Mouse (Mus musculus): Measurements from ENCODE around the gene Zfp992.
"Not testable (repeated sequence)": the region's sequence is repeated elsewhere in the genome, so short reads cannot be mapped to it uniquely, and the experiment has no call there.

Gene Zfp992

GRCm38 (mm10) chr4:146448950-146449349 lies at the start of gene Zfp992:
TSS of gene Zfp992 (plus strand) at chr4:146449023.
- DNase-seq = not testable (repeated sequence)

DNA sequence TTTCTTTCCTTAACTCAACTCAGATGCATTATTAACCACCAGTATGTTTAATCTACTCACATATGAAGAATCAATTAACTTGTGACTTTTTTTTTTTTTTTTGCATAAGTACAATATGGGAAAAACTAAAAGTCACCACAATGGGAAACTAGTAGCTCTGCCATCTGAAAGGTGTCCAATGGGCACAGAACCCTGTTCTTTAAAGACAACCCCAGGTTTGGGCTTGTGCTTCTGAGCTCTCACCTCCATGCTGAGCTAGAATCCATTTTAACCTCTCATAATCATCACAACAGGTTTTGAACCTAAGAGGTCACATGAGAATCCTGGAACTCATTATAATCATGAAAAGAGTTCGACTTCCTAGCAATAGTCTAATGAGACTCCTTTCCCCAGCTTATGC lies 19.4 kb upstream of the Zfp992 start:
- DNase-seq = not testable (repeated sequence)

GRCm38 (mm10) chr4:146430876-146431275 lies 17.9 kb upstream of the Zfp992 start:
- DNase-seq = not testable (repeated sequence)

DNA sequence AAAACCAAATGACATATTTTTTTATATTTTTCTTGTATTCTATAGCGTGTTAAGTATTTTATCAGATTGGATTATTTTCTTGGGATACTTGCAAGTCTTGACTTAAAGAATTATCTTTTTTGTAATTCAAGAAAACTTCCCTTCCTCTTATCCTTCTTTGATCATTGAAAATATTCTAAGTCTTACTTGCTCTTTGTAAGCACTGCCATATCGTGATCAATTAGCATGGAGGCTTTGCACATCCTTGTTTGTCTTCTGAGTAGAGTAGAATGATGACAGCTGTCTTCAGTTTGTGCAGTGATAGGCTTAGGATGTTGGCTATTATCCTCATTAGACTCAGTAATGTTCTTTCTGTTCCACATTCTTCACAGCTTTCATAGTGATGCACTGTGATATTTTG lies 13.3 kb upstream of the Zfp992 start:
- DNase-seq = not testable (repeated sequence)

DNA sequence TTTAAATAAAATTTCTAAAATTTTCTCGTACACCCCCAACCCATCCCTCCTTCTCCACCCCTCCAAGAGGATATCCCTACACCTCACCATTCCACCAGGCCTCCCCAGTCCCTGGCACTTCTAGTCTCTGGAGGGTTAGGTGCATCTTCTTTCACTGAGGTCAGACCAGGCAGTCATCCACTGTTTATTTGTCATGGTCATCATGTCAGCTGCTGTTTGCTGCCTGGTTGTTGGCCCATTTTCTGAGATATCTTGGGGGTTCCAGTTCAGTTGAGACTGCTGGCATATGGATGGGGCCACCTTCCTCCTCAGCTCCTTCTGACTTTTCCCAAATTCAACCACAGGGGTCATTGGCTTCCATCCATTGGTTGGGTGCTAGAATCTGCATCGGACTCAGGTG lies 11.6 kb upstream of the Zfp992 start:
- DNase-seq = not testable (repeated sequence)

DNA sequence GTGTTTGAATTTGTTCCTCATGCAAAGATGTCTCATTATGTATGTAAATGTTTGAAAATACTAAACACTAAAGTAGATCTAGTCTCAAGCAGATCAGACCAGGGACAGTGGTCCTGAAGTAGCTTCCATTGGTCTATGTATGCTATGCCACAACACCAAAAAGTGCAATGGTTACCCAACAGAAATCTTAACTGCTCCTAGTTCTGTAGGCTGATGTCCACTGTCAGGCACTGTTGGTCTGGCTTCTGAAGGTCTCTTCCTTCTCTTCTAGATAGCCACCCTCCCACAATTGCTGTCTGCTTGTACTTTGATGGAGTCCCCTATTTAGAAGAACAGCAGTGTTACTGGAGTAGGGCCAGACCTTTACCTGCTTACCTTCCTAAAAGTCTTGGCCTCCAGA lies 4.5 kb upstream of the Zfp992 start:
- not testable (repeated sequence) for DNase-seq

GRCm38 (mm10) chr4:146445121-146445520 lies 3.7 kb upstream of the Zfp992 start:
- not testable (repeated sequence) for DNase-seq

- DNase-seq = not testable (repeated sequence)
Measured at GRCm38 (mm10) chr4:146446135-146446534, 2.7 kb upstream of the Zfp992 start.

DNA sequence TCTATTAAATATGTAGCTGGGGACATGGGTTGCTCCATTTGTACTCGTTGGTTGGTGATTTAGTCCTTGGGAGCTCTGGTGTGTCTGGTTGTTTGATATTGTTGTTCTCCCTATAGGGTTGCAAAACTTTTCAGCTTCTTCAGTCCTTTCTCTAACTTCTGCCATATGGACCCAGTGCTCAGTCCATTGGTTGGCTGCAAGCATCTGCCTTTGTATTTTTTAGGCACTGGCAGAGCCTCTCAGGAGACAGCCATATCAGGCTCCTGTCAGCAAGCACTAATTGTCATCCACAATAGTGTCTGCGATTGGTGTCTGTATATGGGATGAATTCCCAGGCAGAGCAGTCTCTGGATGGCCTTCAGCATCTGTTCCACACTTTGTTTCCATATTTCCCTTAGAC lies 1.8 kb upstream of the Zfp992 start:
- not testable (repeated sequence) for DNase-seq

GRCm38 (mm10) chr4:146449711-146450110 lies 888 bp downstream of the Zfp992 start:
- not testable (repeated sequence) for DNase-seq

DNA sequence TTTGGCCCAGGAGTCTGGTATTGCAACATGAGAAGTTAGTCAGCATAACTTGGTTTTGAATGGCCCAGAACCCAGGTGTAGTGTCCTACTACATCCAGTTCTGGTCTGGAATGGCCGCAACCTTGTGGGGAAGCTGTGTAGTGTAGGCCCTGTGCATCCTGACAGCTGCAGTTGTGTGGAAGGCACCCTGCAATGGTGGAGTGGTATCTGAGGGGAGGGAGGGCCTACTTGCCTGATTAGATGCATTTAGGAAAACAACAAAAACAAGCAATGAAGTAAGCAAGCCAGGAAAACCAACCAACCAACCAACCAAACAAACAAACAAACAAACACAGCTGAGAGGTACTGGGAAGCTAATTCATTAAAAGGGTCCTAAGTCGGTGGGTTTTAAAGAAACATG lies 3.8 kb downstream of the Zfp992 start:
- not testable (repeated sequence) for DNase-seq

- DNase-seq = not testable (repeated sequence)
Measured at GRCm38 (mm10) chr4:146454170-146454569, 5.3 kb downstream of the Zfp992 start.

- DNase-seq = no peak
Measured at GRCm38 (mm10) chr4:146454896-146455295, 6.1 kb downstream of the Zfp992 start.

DNA sequence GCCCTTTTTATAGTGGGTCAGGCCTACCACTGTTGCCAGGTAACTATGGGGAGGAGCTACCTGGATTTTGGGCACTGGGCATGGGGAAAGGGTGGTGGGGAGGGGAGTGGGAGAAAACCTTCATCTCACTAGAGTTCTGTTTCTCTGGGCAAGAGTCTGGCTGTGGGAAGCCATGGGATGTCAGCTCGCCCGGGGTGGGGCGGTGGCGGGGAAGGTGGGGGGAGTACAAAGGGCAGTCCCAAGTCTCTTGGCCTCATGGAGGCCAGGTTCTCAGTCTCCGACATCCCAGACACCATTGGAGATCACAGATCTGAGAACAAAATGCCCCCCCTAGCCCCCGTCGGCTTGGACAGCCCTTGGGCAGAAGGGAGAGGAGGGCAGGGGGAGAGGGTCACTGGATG lies 6.5 kb downstream of the Zfp992 start:
- DNase-seq = no peak

GRCm38 (mm10) chr4:146456061-146456726 lies 7.4 kb downstream of the Zfp992 start:
- DNase-seq = no peak

GRCm38 (mm10) chr4:146457126-146457525 lies 8.3 kb downstream of the Zfp992 start:
- no peak for DNase-seq

DNA sequence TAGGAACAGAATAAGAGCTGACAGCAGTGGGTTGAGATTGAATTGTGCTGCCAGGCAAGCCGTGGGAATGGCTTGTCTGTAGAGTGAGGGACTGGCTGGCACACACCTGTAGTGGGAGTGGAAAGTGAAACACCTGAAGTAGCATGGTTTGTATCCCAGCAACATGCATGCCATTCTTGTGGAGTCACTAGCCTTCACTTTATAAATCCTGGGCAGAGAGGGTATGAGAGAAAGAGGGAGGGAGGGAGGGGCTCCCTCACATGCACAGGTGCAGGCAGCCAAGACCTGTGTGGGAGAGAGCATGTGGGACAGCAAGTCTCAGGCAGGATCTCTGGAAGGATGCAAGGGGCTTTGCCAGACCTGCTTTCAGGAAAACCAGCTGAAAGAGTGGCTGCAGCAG lies 8.9 kb downstream of the Zfp992 start:
- DNase-seq = no peak

DNA sequence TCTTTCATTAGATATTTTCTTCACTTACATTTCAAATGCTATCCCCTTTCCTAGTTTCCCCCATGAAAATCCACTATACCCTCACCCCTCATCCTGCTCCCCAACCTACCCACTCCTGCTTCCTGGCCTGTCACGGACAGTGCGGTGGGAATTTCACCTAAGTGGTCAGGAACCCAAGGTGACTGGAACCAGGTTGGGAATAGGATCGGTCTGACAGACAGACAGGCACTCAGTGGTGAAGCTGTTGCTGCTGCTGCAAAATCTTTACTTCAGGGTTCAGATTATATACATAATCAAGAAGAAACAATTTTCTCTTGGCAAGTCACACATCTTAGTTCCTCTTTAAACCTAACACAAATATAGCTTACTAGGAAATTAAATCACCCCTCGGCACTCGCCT lies 11.0 kb downstream of the Zfp992 start:
- not testable (repeated sequence) for DNase-seq

GRCm38 (mm10) chr4:146460685-146461084 lies 11.9 kb downstream of the Zfp992 start:
- DNase-seq = not testable (repeated sequence)

GRCm38 (mm10) chr4:146463649-146464351 lies 15.0 kb downstream of the Zfp992 start:
- DNase-seq = not testable (repeated sequence)

- DNase-seq = not testable (repeated sequence)
Measured at GRCm38 (mm10) chr4:146469984-146470383, 21.2 kb downstream of the Zfp992 start.

GRCm38 (mm10) chr4:146474181-146474580 lies 25.4 kb downstream of the Zfp992 start:
- not testable (repeated sequence) for DNase-seq

GRCm38 (mm10) chr4:146474716-146475676 lies 26.2 kb downstream of the Zfp992 start:
- not testable (repeated sequence) for DNase-seq

Data from cerebellum, adult 11-12 months (tissue).